Mouse (Mus musculus) midbrain, embryonic 16.5 days (tissue): Measurements from ENCODE around the gene Lman1l. TPM values are rescaled to one million over a fixed set of nuclear protein-coding genes. Genes with fewer than 3 reads are reported as not detected.

Experiments
- ATAC-seq: fragments of 200-750 bp; cut with Nextera tagmentation; 2 replicates; pipeline ENCODE4 v1.8.0; 2017; ENCODE audit warnings: moderate TSS enrichment
- H3K27ac ChIP-seq: fragments of 300-500 bp; sonication (generic); 2 replicates; pipeline ENCODE4 v1.5.1; 2014; ENCODE audit warnings: mild to moderate bottlenecking, low read length, mixed read lengths
- H3K27me3 ChIP-seq: fragments of 300-500 bp; sonication (generic); 2 replicates; pipeline ENCODE4 v1.6.1; 2014; ENCODE audit warnings: low read depth, low read length, mixed read lengths; ENCODE audit not compliant: control insufficient read depth, insufficient read depth
- H3K36me3 ChIP-seq: fragments of 300-500 bp; sonication (generic); 2 replicates; pipeline ENCODE4 v1.6.1; 2014; ENCODE audit warnings: mild to moderate bottlenecking, low read length, moderate library complexity, mixed read lengths; ENCODE audit not compliant: control insufficient read depth, insufficient read depth
- H3K4me1 ChIP-seq: fragments of 300-500 bp; sonication (generic); 2 replicates; pipeline ENCODE4 v1.6.1; 2014; ENCODE audit warnings: mild to moderate bottlenecking, low read length, mixed read lengths; ENCODE audit not compliant: control insufficient read depth, insufficient read depth
- H3K4me2 ChIP-seq: fragments of 300-500 bp; sonication (generic); 2 replicates; pipeline ENCODE4 v1.6.1; 2014; ENCODE audit warnings: mild to moderate bottlenecking, low read length, mixed read lengths
- H3K4me3 ChIP-seq: fragments of 300-500 bp; sonication (generic); 2 replicates; pipeline ENCODE4 v1.5.1; 2014; ENCODE audit warnings: low read depth, mild to moderate bottlenecking, low read length, moderate library complexity, mixed read lengths
- H3K9ac ChIP-seq: fragments of 300-500 bp; sonication (generic); 2 replicates; pipeline ENCODE4 v1.6.1; 2014; ENCODE audit warnings: low read depth, low read length, mixed read lengths
- H3K9me3 ChIP-seq: fragments of 300-500 bp; sonication (generic); replicated peaks from 2 replicates; pipeline ENCODE4 v1.6.1; 2014; ENCODE audit warnings: mild to moderate bottlenecking, low read length, mixed read lengths; ENCODE audit not compliant: control insufficient read depth, poor library complexity, severe bottlenecking
- WGBS: fragments of 180-500 bp; shearing (Covaris S2); extraction: QIAGEN DNeasy Blood & Tissue Kit; methylation state at CpG from one replicate; pipeline ENCODE4 v1.1.7; 2014; 5-methylcytosine and 5-hydroxymethylcytosine counted together
- polyA plus RNA-seq: library from polyadenylated mRNA; unstranded; fragments of >200 nt; fragmentation: Nextera tagmentation; extraction: Ambion mirVana; gene quantifications from 2 replicates; pipeline ENCODE4 v1.2.1, GENCODE M21; 2015

The Lman1l gene
- not detected in 2 replicates for polyA plus RNA-seq

DNA sequence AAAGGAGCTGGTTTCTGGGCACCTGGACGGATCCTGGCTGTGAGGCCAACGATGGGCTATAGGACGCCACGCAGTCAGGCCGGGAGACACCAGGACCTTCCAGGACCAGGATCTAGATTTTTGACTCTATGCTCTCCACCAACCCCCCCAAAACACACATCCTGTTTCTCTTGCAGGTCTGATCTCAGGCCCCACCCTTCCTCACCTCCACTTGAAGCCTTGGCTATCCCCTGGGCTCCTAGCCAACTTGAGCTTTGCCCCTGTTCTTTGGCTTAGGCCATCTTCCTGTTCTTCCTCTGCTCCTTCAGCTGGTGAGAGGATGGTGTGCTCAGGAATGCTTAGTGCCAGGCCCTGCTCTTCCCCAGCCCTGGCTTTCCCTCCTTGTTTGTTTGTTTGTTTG, at the start of gene Lman1l:
Lman1l (minus strand) TSS at position 101 of the 400 bp plus-strand sequence.
- no peak within 1 kb of the TSS for H3K4me3 ChIP-seq
- no peak for ATAC-seq
- no peaks in the 10 kb centered on the region for H3K27me3 ChIP-seq
- H3K9ac ChIP-seq = no peak within 1 kb of the TSS
- no peaks in the 10 kb centered on the region for H3K9me3 ChIP-seq
- peaks cover 11% of the 10 kb centered on the region for H3K36me3 ChIP-seq
- WGBS = 85% methylated on average over 5 of the region's 5 CpGs
- no peak within 1 kb of the TSS for H3K4me2 ChIP-seq
- no peaks in the 10 kb centered on the region for H3K4me1 ChIP-seq
- no peak within 1 kb of the TSS for H3K27ac ChIP-seq

DNA sequence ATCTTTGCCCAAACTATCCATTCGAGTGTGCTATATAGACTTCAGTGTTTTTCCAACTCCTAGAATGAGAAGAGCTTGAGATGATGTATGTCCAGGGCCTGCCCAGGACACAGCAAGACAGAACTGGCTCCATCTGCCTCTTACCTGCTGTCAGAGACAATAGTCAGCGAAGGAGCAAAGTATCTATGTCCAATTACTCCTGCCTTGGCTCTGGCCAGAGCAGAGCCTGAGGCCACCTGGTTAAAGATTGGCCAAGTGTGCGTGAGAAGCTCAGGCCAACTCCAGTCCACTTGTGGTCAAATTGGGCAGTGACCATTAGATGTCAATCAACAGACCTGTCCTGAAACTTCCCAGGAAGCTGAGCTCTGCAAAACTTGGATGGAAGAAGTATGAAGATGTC, 49.0 kb upstream of the Lman1l start:
- ATAC-seq = no peak
- no peaks in the 10 kb centered on the region for H3K9me3 ChIP-seq
- H3K9ac ChIP-seq = no peak overlapping the region
- 79% methylated on average over 3 of the region's 3 CpGs for WGBS
- H3K27ac ChIP-seq = no peak overlapping the region
- H3K36me3 ChIP-seq = no peaks in the 10 kb centered on the region
- H3K4me1 ChIP-seq = no peaks in the 10 kb centered on the region
- no peaks in the 10 kb centered on the region for H3K27me3 ChIP-seq
- H3K4me2 ChIP-seq = no peak overlapping the region
- no peak overlapping the region for H3K4me3 ChIP-seq

DNA sequence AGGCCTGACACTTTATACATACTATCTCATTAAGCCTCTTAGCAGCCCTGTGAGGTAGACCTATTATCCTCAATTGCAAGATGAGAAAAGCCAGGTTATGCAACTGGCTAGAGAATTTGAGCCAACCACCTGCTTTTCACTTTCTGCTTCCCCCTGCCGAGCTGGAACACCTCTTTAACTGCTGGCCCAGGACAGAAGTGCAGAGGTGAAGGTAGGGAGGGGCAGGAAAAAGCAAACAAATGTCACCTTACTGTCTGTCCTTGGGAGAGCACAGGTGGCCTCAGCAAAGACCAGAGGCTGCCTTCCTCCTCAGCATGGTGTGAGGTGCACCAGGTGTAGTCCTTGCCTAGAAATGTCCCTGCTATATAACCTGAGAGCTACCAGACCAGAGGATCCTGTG, 47.7 kb upstream of the Lman1l start:
- H3K4me2 ChIP-seq = no peak overlapping the region
- H3K27ac ChIP-seq = no peak overlapping the region
- no peaks in the 10 kb centered on the region for H3K9me3 ChIP-seq
- H3K4me3 ChIP-seq = no peak overlapping the region
- no peaks in the 10 kb centered on the region for H3K27me3 ChIP-seq
- ATAC-seq = no peak
- no peaks in the 10 kb centered on the region for H3K36me3 ChIP-seq
- H3K4me1 ChIP-seq = no peaks in the 10 kb centered on the region
- no peak overlapping the region for H3K9ac ChIP-seq
- WGBS = 42% methylated on average over 1 of the region's 1 CpGs

DNA sequence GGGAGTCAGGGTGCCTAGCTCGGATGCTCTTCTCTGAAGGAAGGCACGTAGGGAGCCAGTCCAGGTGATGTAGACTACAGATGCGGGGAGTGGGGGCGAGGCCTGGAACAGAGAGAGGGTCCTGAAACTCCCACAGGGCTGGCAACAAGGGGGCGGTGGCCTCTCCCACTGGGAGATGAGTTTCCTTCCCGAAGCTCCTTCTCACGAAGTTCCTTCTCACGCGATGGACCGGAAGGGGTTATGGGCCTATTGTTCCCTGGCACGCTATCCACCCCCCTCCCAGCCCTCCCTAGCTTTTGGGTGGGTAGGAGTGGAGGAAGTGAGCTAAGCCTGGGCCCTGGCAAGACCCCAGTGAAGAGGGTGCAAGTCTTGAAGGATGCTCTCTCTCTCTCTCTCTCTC, 47.2 kb upstream of the Lman1l start:
- Histone ChIP-seq H3K9me3 (no peaks in the 10 kb centered on the region), H3K4me1 (no peaks in the 10 kb centered on the region), H3K4me2 (no peak overlapping the region), H3K9ac (no peak overlapping the region), H3K27me3 (no peaks in the 10 kb centered on the region), H3K36me3 (no peaks in the 10 kb centered on the region), H3K27ac (no peak overlapping the region), H3K4me3 (no peak overlapping the region)
- 68% methylated on average over 11 of the region's 11 CpGs for WGBS
- no peak for ATAC-seq

DNA sequence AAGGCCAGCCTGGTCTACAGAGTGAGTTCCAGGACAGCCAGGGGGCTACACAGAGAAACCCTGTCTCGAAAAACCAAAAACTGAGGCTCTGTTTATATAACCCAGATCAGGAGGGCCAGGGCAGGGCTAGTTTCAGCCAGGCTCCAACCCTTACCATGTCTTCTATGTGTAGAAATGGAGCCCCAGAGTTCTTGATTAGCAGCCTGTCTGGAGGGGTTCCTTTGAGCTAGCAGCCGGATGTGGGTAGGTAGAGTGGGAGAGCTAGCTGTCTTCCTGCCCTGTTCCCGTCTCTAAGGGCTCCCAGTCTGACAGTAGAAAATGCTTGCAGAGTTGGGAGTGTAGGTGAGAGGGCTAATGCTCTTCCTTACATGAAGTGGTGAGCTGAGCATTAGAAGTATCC, 46.6 kb upstream of the Lman1l start:
- no peak for ATAC-seq
- Histone ChIP-seq H3K9me3 (no peaks in the 10 kb centered on the region), H3K4me2 (no peak overlapping the region), H3K4me3 (no peak overlapping the region), H3K4me1 (no peaks in the 10 kb centered on the region), H3K9ac (no peak overlapping the region), H3K27me3 (no peaks in the 10 kb centered on the region), H3K27ac (no peak overlapping the region), H3K36me3 (no peaks in the 10 kb centered on the region)
- WGBS = 85% methylated on average over 3 of the region's 3 CpGs

DNA sequence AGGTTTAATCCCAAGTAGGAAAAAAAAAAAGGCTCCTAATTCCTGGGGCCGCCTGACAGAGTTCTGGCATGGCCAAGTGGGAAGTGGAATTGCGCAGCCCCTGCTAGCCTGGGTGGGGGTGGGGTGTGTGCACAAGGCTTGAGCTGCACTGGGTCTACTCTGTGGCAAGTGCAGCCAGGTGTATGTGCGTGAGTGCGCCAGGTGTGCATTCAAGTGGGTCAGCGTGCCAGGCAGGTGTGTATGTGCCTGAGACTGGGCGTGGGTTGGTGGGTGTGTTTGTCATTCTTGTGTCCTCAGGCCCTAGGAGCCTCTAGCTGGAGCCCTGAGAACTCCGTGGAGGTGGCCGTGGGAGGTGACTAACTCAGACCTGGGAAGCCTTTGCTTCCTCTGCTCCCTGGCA, 46.0 kb upstream of the Lman1l start:
- WGBS = 87% methylated on average over 8 of the region's 8 CpGs

DNA sequence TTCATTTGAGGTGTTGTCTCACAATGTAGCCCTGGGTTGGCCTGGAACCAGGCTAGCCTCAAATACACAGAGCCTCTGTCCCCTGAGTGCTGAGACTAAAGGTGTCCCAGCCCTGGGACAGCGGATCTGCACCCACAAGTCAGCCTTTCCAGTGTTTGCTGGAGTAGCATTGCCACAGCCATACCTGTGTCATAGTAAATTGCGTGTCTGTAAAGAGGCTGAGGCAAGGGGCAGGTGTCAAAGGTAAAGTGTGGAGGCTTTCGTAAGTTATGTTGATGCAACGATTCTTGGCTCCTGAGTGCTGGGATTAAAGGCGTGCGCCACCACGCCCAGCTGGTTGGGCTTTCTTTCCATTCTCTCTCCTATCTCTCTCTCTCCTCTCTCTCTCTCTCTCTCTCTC, 44.0 kb upstream of the Lman1l start:
- Histone ChIP-seq H3K9ac (peak overlapping the region; percentile 28; the same call in 1 of the 2 replicates), H3K4me1 (no peaks in the 10 kb centered on the region), H3K27me3 (no peaks in the 10 kb centered on the region), H3K36me3 (no peaks in the 10 kb centered on the region), H3K9me3 (no peaks in the 10 kb centered on the region), H3K27ac (no peak overlapping the region), H3K4me3 (no peak overlapping the region), H3K4me2 (no peak overlapping the region)
- ATAC-seq = no peak
- WGBS = 72% methylated on average over 7 of the region's 7 CpGs

More for the DNA sequence above, 46.0 kb upstream of the Lman1l start:
- Histone ChIP-seq H3K36me3 (no peaks in the 10 kb centered on the region), H3K4me1 (no peaks in the 10 kb centered on the region), H3K27ac (no peak overlapping the region), H3K9ac (no peak overlapping the region), H3K9me3 (no peaks in the 10 kb centered on the region), H3K4me2 (no peak overlapping the region), H3K4me3 (no peak overlapping the region), H3K27me3 (no peaks in the 10 kb centered on the region)
- ATAC-seq = no peak

DNA sequence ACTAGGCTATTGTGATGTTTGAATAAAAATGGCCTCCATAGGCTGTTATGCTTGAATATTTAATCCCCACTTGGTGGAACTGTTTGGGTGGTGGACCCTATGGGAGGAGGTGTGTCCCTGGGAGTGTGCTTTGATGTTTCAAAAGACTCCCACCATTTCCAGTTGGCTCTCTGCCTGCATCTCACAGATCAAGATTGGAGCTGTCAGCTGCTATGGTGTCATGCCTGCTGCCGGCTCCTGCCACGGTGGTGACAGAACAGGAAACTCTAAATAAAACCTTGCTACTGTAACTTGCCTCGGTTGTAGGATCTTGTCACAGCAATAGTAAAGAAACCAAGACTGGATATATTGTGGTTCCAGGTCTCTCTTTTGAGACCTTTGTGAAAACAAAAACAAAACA, 41.0 kb upstream of the Lman1l start:
- WGBS = 62% methylated on average over 3 of the region's 3 CpGs
- ATAC-seq = no peak
- H3K4me3 ChIP-seq = no peak overlapping the region
- H3K9me3 ChIP-seq = no peaks in the 10 kb centered on the region
- H3K9ac ChIP-seq = no peak overlapping the region
- H3K36me3 ChIP-seq = no peaks in the 10 kb centered on the region
- no peaks in the 10 kb centered on the region for H3K27me3 ChIP-seq
- H3K4me1 ChIP-seq = no peaks in the 10 kb centered on the region
- no peak overlapping the region for H3K4me2 ChIP-seq
- H3K27ac ChIP-seq = no peak overlapping the region

DNA sequence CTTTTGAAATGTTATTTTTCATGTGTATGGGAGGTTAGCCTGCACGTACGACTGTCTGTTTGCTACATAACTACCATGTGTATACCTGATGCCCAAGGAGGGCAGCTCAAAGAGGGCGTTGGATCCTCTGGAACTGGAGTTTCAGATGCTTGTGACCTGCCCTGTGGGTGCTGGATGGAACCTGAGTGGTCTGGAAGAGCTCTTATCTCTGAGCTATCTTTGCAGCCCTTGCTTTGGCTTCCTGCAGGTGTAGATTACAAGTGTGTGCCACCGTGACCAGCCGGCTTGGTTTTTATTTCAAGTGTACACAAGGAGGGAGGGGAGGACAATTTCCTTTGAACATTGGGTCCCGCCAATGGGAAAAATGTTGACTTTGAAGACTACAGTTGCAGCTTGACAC, 39.9 kb upstream of the Lman1l start:
- no peak overlapping the region for H3K4me2 ChIP-seq
- no peak overlapping the region for H3K4me3 ChIP-seq
- ATAC-seq = no peak
- H3K27me3 ChIP-seq = no peaks in the 10 kb centered on the region
- WGBS = 89% methylated on average over 6 of the region's 6 CpGs
- H3K9ac ChIP-seq = no peak overlapping the region
- no peak overlapping the region for H3K27ac ChIP-seq
- no peaks in the 10 kb centered on the region for H3K9me3 ChIP-seq
- H3K36me3 ChIP-seq = no peaks in the 10 kb centered on the region
- H3K4me1 ChIP-seq = peaks cover 3% of the 10 kb centered on the region; the same call in 1 of the 2 replicates
